8 mouse cellular contexts compared by ENCODE assay signal in the genomic region with DNA sequence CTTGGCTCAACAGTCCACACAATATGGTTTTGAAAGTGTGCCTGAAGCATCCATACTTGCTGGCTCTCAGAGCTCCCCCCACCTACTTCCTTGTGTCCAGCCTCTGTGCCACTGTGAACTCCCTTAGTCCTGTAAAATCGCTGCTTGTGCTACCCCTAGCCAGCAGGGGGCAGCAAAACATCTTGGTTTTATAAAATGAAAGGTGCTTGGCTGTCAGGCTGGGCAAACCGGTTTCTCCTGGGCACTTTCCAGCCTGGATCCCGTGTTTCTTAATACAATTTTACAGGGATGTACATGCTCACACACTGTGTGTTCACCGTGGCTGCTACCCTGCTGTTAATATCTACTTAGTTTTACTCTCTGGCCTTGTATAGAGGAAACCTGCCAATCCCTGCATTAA.
DNase-seq lines count a peak whose midpoint lies in the region; ATAC-seq and TF ChIP-seq lines count a peak whose summit lies in the region.

No protein-coding gene starts in this region.

- TF ChIP-seq POLR2A in lung, adult 2 months (IDR thresholded peaks at IDR 0.05; ENCODE audit: borderline replicate concordance, extremely low read depth, low read depth, low read length) = no peak

- no peak overlapping the region for H3K9ac ChIP-seq in forebrain, embryonic 12.5 days

- H3K36me3 ChIP-seq in E14TG2a.4 (ENCODE audit: insufficient read depth, low read length) = no peaks in the 10 kb centered on the region
- H3K36me3 ChIP-seq in forebrain, embryonic 12.5 days (replicated peaks) = no peaks in the 10 kb centered on the region

- ATAC-seq in forebrain, embryonic 12.5 days (ENCODE audit: low FRiP score) = peak; percentile 77

- H3K4me3 ChIP-seq in E14TG2a.4 (replicated peaks; ENCODE audit: low read length) = no peak overlapping the region
- H3K4me3 ChIP-seq in forebrain, embryonic 12.5 days (replicated peaks) = no peak overlapping the region
- H3K4me3 ChIP-seq in lung, adult 2 months (replicated peaks; ENCODE audit: extremely low read depth, low read depth, low read length) = no peak overlapping the region

- DNase-seq in c-Kit-positive CD71-positive TER-119-negative erythroid progenitor cells, embryonic 14.5 days (ENCODE audit: low read depth) = peak; percentile 39
- peak; percentile 72 to 87 for DNase-seq in heart, postnatal 10 days
- DNase-seq in kidney, postnatal 4 days = peak; percentile 89 to 91
- DNase-seq in lung, adult 2 months = peak; percentile 78
- peak; percentile 62 for DNase-seq in ovary, postnatal 10 days (ENCODE audit: low spot score)
- DNase-seq in thymus, postnatal 14 days = peak; percentile 57

- intact Hi-C loops in heart, postnatal 10 days (cut with DNase I) = loop anchor here (2.0 to 10.0 kb wide), 3 partner anchors 193 to 1339 kb away; no protein-coding TSS in a partner anchor

- H3K27me3 ChIP-seq in E14TG2a.4 (ENCODE audit: insufficient read depth, low read length) = peaks cover 3% of the 10 kb centered on the region; the same call in 1 of the 2 replicates
- peaks cover 7% of the 10 kb centered on the region; the same call in 1 of the 2 replicates for H3K27me3 ChIP-seq in forebrain, embryonic 12.5 days

- 2% methylated on average over 4 of the region's 4 CpGs for WGBS in forebrain, embryonic 12.5 days
- under 1% methylated on average over 4 of the region's 4 CpGs for WGBS in lung, adult 2 months

- no peak overlapping the region for H3K27ac ChIP-seq in forebrain, embryonic 12.5 days

- H3K4me2 ChIP-seq in forebrain, embryonic 12.5 days = no peak overlapping the region

- no peaks in the 10 kb centered on the region for H3K9me3 ChIP-seq in E14TG2a.4 (ENCODE audit: low read length)
- no peaks in the 10 kb centered on the region for H3K9me3 ChIP-seq in forebrain, embryonic 12.5 days

- H3K4me1 ChIP-seq in E14TG2a.4 (replicated peaks; ENCODE audit: low read depth, low read length) = peaks cover 15% of the 10 kb centered on the region
- H3K4me1 ChIP-seq in forebrain, embryonic 12.5 days = peaks cover 24% of the 10 kb centered on the region
- no peaks in the 10 kb centered on the region for H3K4me1 ChIP-seq in lung, adult 2 months (ENCODE audit: control insufficient read depth, insufficient read depth, low read length)

- TF ChIP-seq CTCF in E14TG2a.4 (conservative IDR thresholded peaks at IDR 0.05; ENCODE audit: low read length) = peak; percentile 77
- TF ChIP-seq CTCF in lung, adult 2 months (IDR thresholded peaks at IDR 0.05; ENCODE audit: insufficient read depth, low read length) = peak; percentile 73

Comparison
In these comparisons a context has a peak if more than half of its experiments do, and no peak if none do; other contexts are left out.
1. DNase-seq: peak in every context shown above with its lines; median percentile 90 in kidney, postnatal 4 days; 80 in heart, postnatal 10 days; 78 in lung, adult 2 months; 62 in ovary, postnatal 10 days; 57 in thymus, postnatal 14 days; 39 in c-Kit-positive CD71-positive TER-119-negative erythroid progenitor cells, embryonic 14.5 days.